Mouse (Mus musculus): ENCODE results near the gene Cnp.

- TF ChIP-seq POLR2A (IDR thresholded peaks at IDR 0.05; ENCODE audit: low read depth, low read length) (no peak), CTCF (IDR thresholded peaks at IDR 0.05; ENCODE audit: extremely low read depth, insufficient read depth, insufficient read length, insufficient replicate concordance) (no peak)
Observed at GRCm38 (mm10) chr11:100628056-100628455, 53.4 kb downstream of the Cnp start.

All from spleen, adult 2 months (tissue).